Mouse (Mus musculus): Measurements from ENCODE around the gene Pde4d. TPM values are rescaled to one million over a fixed set of nuclear protein-coding genes. Genes with fewer than 3 reads are reported as not detected.
A peak's percentile ranks its signal among the peaks of the same experiment; 100 is the strongest.

The Pde4d gene
- polyA plus RNA-seq, 1 experiment from 2014 or later, result 13.0 TPM

- Histone ChIP-seq H3K4me3 (ENCODE audit: low read depth, low read length) (no peak overlapping the region), H3K4me1 (replicated peaks; ENCODE audit: control insufficient read depth, insufficient read depth) (no peaks in the 10 kb centered on the region), H3K9me3 (ENCODE audit: control insufficient read depth, low read length) (no peaks in the 10 kb centered on the region), H3K27ac (replicated peaks) (no peak overlapping the region), H3K36me3 (ENCODE audit: control insufficient read depth, insufficient read depth, low read length) (no peaks in the 10 kb centered on the region), H3K27me3 (ENCODE audit: control insufficient read depth, insufficient read depth, low read length) (no peaks in the 10 kb centered on the region), H3K4me2 (replicated peaks; ENCODE audit: low read depth) (no peak overlapping the region), H3K9ac (ENCODE audit: low read length) (no peak overlapping the region)
- ATAC-seq (ENCODE audit: low FRiP score, low TSS enrichment), result no peak
- TF ChIP-seq EP300 (optimal IDR thresholded peaks at IDR 0.05), result no peak
- TF ChIP-seq CTCF (IDR thresholded peaks at IDR 0.05; ENCODE audit: low read depth), result peak; percentile 76
- DNase-seq (ENCODE audit: low spot score), result no peak
- WGBS, result 12% methylated on average over 7 of the region's 7 CpGs
Measured at GRCm38 (mm10) chr13:109615785-109616281, 1166.1 kb downstream of the Pde4d start.

GRCm38 (mm10) chr13:109619158-109619657 is 1169.5 kb downstream of the Pde4d start:
- no peaks in the 10 kb centered on the region for H3K9me3 ChIP-seq (ENCODE audit: control insufficient read depth, low read length)
- TF ChIP-seq EP300 (optimal IDR thresholded peaks at IDR 0.05) (no peak), CTCF (IDR thresholded peaks at IDR 0.05; ENCODE audit: low read depth) (no peak)
- no peaks in the 10 kb centered on the region for H3K36me3 ChIP-seq (ENCODE audit: control insufficient read depth, insufficient read depth, low read length)
- H3K4me1 ChIP-seq (replicated peaks; ENCODE audit: control insufficient read depth, insufficient read depth), result no peaks in the 10 kb centered on the region
- no peak overlapping the region for H3K27ac ChIP-seq (replicated peaks)
- no peak overlapping the region for H3K9ac ChIP-seq (ENCODE audit: low read length)
- no peak overlapping the region for H3K4me3 ChIP-seq (ENCODE audit: low read depth, low read length)
- H3K4me2 ChIP-seq (replicated peaks; ENCODE audit: low read depth), result no peak overlapping the region
- ATAC-seq (ENCODE audit: low FRiP score, low TSS enrichment) (peak; percentile 59; the same call in 1 of the 2 replicates), DNase-seq (ENCODE audit: low spot score) (no peak)
- no peaks in the 10 kb centered on the region for H3K27me3 ChIP-seq (ENCODE audit: control insufficient read depth, insufficient read depth, low read length)
- 30% methylated on average over 2 of the region's 2 CpGs for WGBS

- H3K27me3 ChIP-seq (ENCODE audit: control insufficient read depth, insufficient read depth, low read length), result no peaks in the 10 kb centered on the region
- no peaks in the 10 kb centered on the region for H3K36me3 ChIP-seq (ENCODE audit: control insufficient read depth, insufficient read depth, low read length)
- H3K27ac ChIP-seq (replicated peaks), result no peak overlapping the region
- no peak overlapping the region for H3K4me2 ChIP-seq (replicated peaks; ENCODE audit: low read depth)
- no peak for TF ChIP-seq EP300 (optimal IDR thresholded peaks at IDR 0.05)
- TF ChIP-seq CTCF (IDR thresholded peaks at IDR 0.05; ENCODE audit: low read depth), result peak; percentile 27; the same call in 1 of the 2 replicates
- DNase-seq (ENCODE audit: low spot score) (no peak), ATAC-seq (ENCODE audit: low FRiP score, low TSS enrichment) (no peak)
- no peak overlapping the region for H3K4me3 ChIP-seq (ENCODE audit: low read depth, low read length)
- H3K9ac ChIP-seq (ENCODE audit: low read length), result no peak overlapping the region
- H3K4me1 ChIP-seq (replicated peaks; ENCODE audit: control insufficient read depth, insufficient read depth), result no peaks in the 10 kb centered on the region
- no peaks in the 10 kb centered on the region for H3K9me3 ChIP-seq (ENCODE audit: control insufficient read depth, low read length)
- WGBS, result 80% methylated on average over 5 of the region's 5 CpGs
Measured at GRCm38 (mm10) chr13:109622207-109622606, 1172.5 kb downstream of the Pde4d start.

- no peak overlapping the region for H3K4me2 ChIP-seq (replicated peaks; ENCODE audit: low read depth)
- TF ChIP-seq CTCF (IDR thresholded peaks at IDR 0.05; ENCODE audit: low read depth), result no peak
- TF ChIP-seq EP300 (optimal IDR thresholded peaks at IDR 0.05), result no peak
- H3K4me3 ChIP-seq (ENCODE audit: low read depth, low read length), result no peak overlapping the region
- no peaks in the 10 kb centered on the region for H3K9me3 ChIP-seq (ENCODE audit: control insufficient read depth, low read length)
- 56% methylated on average over 2 of the region's 2 CpGs for WGBS
- DNase-seq (ENCODE audit: low spot score), result no peak
- no peaks in the 10 kb centered on the region for H3K4me1 ChIP-seq (replicated peaks; ENCODE audit: control insufficient read depth, insufficient read depth)
- no peak overlapping the region for H3K9ac ChIP-seq (ENCODE audit: low read length)
- no peak for ATAC-seq (ENCODE audit: low FRiP score, low TSS enrichment)
- no peaks in the 10 kb centered on the region for H3K36me3 ChIP-seq (ENCODE audit: control insufficient read depth, insufficient read depth, low read length)
- no peak overlapping the region for H3K27ac ChIP-seq (replicated peaks)
- no peaks in the 10 kb centered on the region for H3K27me3 ChIP-seq (ENCODE audit: control insufficient read depth, insufficient read depth, low read length)
Measured at GRCm38 (mm10) chr13:109623201-109623600, 1173.5 kb downstream of the Pde4d start.

GRCm38 (mm10) chr13:109624772-109625349 is 1175.1 kb downstream of the Pde4d start:
- no peak for ATAC-seq (ENCODE audit: low FRiP score, low TSS enrichment)
- no peak for TF ChIP-seq EP300 (optimal IDR thresholded peaks at IDR 0.05)
- TF ChIP-seq CTCF (IDR thresholded peaks at IDR 0.05; ENCODE audit: low read depth), result no peak
- Histone ChIP-seq H3K36me3 (ENCODE audit: control insufficient read depth, insufficient read depth, low read length) (no peaks in the 10 kb centered on the region), H3K4me3 (ENCODE audit: low read depth, low read length) (no peak overlapping the region), H3K27me3 (ENCODE audit: control insufficient read depth, insufficient read depth, low read length) (no peaks in the 10 kb centered on the region), H3K9ac (ENCODE audit: low read length) (no peak overlapping the region), H3K9me3 (ENCODE audit: control insufficient read depth, low read length) (no peaks in the 10 kb centered on the region), H3K27ac (replicated peaks) (no peak overlapping the region), H3K4me1 (replicated peaks; ENCODE audit: control insufficient read depth, insufficient read depth) (no peaks in the 10 kb centered on the region), H3K4me2 (replicated peaks; ENCODE audit: low read depth) (no peak overlapping the region)
- WGBS, result 87% methylated on average over 11 of the region's 11 CpGs
- DNase-seq (ENCODE audit: low spot score), result no peak

GRCm38 (mm10) chr13:109625466-109626129 is 1175.8 kb downstream of the Pde4d start:
- WGBS, result 91% methylated on average over 18 of the region's 18 CpGs
- no peak for ATAC-seq (ENCODE audit: low FRiP score, low TSS enrichment)
- no peak for TF ChIP-seq CTCF (IDR thresholded peaks at IDR 0.05; ENCODE audit: low read depth)
- TF ChIP-seq EP300 (optimal IDR thresholded peaks at IDR 0.05), result no peak
- H3K36me3 ChIP-seq (ENCODE audit: control insufficient read depth, insufficient read depth, low read length), result no peaks in the 10 kb centered on the region
- H3K9ac ChIP-seq (ENCODE audit: low read length), result no peak overlapping the region
- H3K27me3 ChIP-seq (ENCODE audit: control insufficient read depth, insufficient read depth, low read length), result no peaks in the 10 kb centered on the region
- H3K4me2 ChIP-seq (replicated peaks; ENCODE audit: low read depth), result no peak overlapping the region
- DNase-seq (ENCODE audit: low spot score), result no peak
- no peaks in the 10 kb centered on the region for H3K9me3 ChIP-seq (ENCODE audit: control insufficient read depth, low read length)
- H3K27ac ChIP-seq (replicated peaks), result no peak overlapping the region
- H3K4me1 ChIP-seq (replicated peaks; ENCODE audit: control insufficient read depth, insufficient read depth), result no peaks in the 10 kb centered on the region
- H3K4me3 ChIP-seq (ENCODE audit: low read depth, low read length), result no peak overlapping the region

Measured in stomach, postnatal 0 days (tissue).